Mouse (Mus musculus) forebrain, embryonic 16.5 days (tissue): ENCODE measurements at regions not wholly inside any gene's neighbourhood (a gene's known extent, or its start where the extent isn't known, plus 50 kb on each side); places are given as distances from the start of the nearest gene placed in this dataset.

ENCODE experiments used
- ATAC-seq: fragments of 200-750 bp; cut with Nextera tagmentation; 2 replicates; pipeline ENCODE4 v1.8.0; 2017; ENCODE audit warnings: mild to moderate bottlenecking, moderate library complexity
- H3K27ac ChIP-seq: fragments of 300-500 bp; sonication (generic); 2 replicates; pipeline ENCODE4 v1.5.1; 2014; ENCODE audit warnings: low read length, control low read depth
- H3K27me3 ChIP-seq: fragments of 300-500 bp; sonication (generic); replicated peaks from 2 replicates; pipeline ENCODE4 v1.6.1; 2014; ENCODE audit warnings: low read length; ENCODE audit not compliant: control insufficient read depth, insufficient read depth
- H3K36me3 ChIP-seq: fragments of 300-500 bp; sonication (generic); 2 replicates; pipeline ENCODE4 v1.6.1; 2014; ENCODE audit not compliant: control insufficient read depth, insufficient read depth
- H3K4me1 ChIP-seq: fragments of 300-500 bp; sonication (generic); replicated peaks from 2 replicates; pipeline ENCODE4 v1.6.1; 2014; ENCODE audit warnings: low read length; ENCODE audit not compliant: control insufficient read depth, insufficient read depth
- H3K4me2 ChIP-seq: fragments of 300-500 bp; sonication (generic); 2 replicates; pipeline ENCODE4 v1.6.1; 2014; ENCODE audit warnings: mild to moderate bottlenecking, low read length, control low read depth
- H3K4me3 ChIP-seq: fragments of 300-500 bp; sonication (generic); replicated peaks from 2 replicates; pipeline ENCODE4 v1.5.1; 2014; ENCODE audit warnings: mild to moderate bottlenecking, low read length, control low read depth
- H3K9ac ChIP-seq: fragments of 300-500 bp; sonication (generic); replicated peaks from 2 replicates; pipeline ENCODE4 v1.6.1; 2014; ENCODE audit warnings: low read depth, low read length, control low read depth
- H3K9me3 ChIP-seq: fragments of 300-500 bp; sonication (generic); 2 replicates; pipeline ENCODE4 v1.6.1; 2016; ENCODE audit warnings: low read length; ENCODE audit not compliant: control insufficient read depth
- WGBS: fragments of 180-500 bp; shearing (Covaris S2); extraction: QIAGEN DNeasy Blood & Tissue Kit; methylation state at CpG from one replicate; pipeline ENCODE4 v1.1.7; 2014; 5-methylcytosine and 5-hydroxymethylcytosine counted together

DNA sequence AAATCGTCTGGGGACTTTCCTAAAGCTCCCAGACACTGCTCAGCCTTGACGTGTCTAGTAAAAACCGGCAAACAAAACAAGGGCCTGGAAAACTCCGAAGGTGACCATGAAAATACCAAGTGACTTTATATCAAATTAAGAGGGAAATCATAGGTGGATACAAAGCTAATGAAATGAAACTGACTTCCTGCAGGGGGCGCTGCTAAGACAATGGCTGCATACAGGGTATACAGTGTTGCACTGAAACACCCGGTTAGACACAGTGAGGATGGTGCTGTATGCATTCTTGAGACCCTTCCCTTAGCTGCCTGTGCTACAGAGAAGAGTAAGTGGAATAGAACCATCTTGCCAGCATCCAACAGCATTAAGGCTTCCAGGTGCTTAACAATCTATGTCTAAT, 99.7 kb upstream of the Tcerg1l start:
- Histone ChIP-seq H3K4me3 (no peak overlapping the region), H3K9me3 (no peaks in the 10 kb centered on the region), H3K36me3 (no peaks in the 10 kb centered on the region), H3K4me1 (peaks cover 12% of the 10 kb centered on the region), H3K4me2 (no peak overlapping the region), H3K27ac (no peak overlapping the region), H3K27me3 (no peaks in the 10 kb centered on the region), H3K9ac (no peak overlapping the region)
- no peak for ATAC-seq
- 59% methylated on average over 6 of the region's 6 CpGs for WGBS

DNA sequence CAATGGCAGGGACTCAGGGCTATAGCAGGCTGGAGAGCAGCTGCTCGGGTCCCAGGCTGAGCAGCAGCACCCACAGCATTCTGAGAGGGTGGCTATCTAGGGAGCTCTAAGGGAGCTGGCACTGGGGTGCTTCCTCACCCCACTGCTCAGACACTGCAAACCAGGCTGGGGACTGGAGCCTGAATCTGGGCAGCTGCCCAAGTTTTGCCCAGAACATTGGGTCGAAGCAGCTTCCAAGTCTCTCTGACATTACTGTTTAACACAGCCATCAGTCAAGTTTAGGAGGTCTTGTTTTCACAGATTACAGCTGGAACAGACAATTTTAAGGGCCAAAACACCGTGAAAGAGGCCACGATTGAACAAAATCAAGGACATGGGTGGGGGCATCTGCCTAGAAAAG, 96.1 kb upstream of the Tcerg1l start:
- no peaks in the 10 kb centered on the region for H3K36me3 ChIP-seq
- no peaks in the 10 kb centered on the region for H3K27me3 ChIP-seq
- no peak overlapping the region for H3K27ac ChIP-seq
- no peaks in the 10 kb centered on the region for H3K4me1 ChIP-seq
- H3K9ac ChIP-seq, result no peak overlapping the region
- WGBS, result 71% methylated on average over 4 of the region's 4 CpGs
- no peak overlapping the region for H3K4me2 ChIP-seq
- no peak overlapping the region for H3K4me3 ChIP-seq
- ATAC-seq, result no peak
- H3K9me3 ChIP-seq, result no peaks in the 10 kb centered on the region

GRCm38 (mm10) chr7:138492261-138492660, 94.7 kb upstream of the Tcerg1l start:
- Histone ChIP-seq H3K4me2 (no peak overlapping the region), H3K4me3 (no peak overlapping the region), H3K9ac (no peak overlapping the region), H3K4me1 (no peaks in the 10 kb centered on the region), H3K9me3 (no peaks in the 10 kb centered on the region), H3K36me3 (no peaks in the 10 kb centered on the region), H3K27ac (no peak overlapping the region), H3K27me3 (no peaks in the 10 kb centered on the region)
- no peak for ATAC-seq
- 84% methylated on average over 5 of the region's 5 CpGs for WGBS

- H3K9ac ChIP-seq, result no peak overlapping the region
- no peak overlapping the region for H3K4me2 ChIP-seq
- H3K36me3 ChIP-seq, result no peaks in the 10 kb centered on the region
- H3K27ac ChIP-seq, result no peak overlapping the region
- H3K4me1 ChIP-seq, result no peaks in the 10 kb centered on the region
- no peaks in the 10 kb centered on the region for H3K9me3 ChIP-seq
- H3K4me3 ChIP-seq, result no peak overlapping the region
- no peak for ATAC-seq
- H3K27me3 ChIP-seq, result no peaks in the 10 kb centered on the region
- 82% methylated on average over 2 of the region's 2 CpGs for WGBS
Observed at GRCm38 (mm10) chr7:138489471-138489870, 91.9 kb upstream of the Tcerg1l start.

- no peak overlapping the region for H3K4me3 ChIP-seq
- H3K27me3 ChIP-seq, result no peaks in the 10 kb centered on the region
- WGBS, result 74% methylated on average over 3 of the region's 3 CpGs
- H3K9ac ChIP-seq, result no peak overlapping the region
- H3K4me2 ChIP-seq, result no peak overlapping the region
- H3K4me1 ChIP-seq, result no peaks in the 10 kb centered on the region
- no peaks in the 10 kb centered on the region for H3K9me3 ChIP-seq
- no peak overlapping the region for H3K27ac ChIP-seq
- H3K36me3 ChIP-seq, result no peaks in the 10 kb centered on the region
- ATAC-seq, result no peak
Observed at GRCm38 (mm10) chr7:138488201-138488720, 90.7 kb upstream of the Tcerg1l start.

DNA sequence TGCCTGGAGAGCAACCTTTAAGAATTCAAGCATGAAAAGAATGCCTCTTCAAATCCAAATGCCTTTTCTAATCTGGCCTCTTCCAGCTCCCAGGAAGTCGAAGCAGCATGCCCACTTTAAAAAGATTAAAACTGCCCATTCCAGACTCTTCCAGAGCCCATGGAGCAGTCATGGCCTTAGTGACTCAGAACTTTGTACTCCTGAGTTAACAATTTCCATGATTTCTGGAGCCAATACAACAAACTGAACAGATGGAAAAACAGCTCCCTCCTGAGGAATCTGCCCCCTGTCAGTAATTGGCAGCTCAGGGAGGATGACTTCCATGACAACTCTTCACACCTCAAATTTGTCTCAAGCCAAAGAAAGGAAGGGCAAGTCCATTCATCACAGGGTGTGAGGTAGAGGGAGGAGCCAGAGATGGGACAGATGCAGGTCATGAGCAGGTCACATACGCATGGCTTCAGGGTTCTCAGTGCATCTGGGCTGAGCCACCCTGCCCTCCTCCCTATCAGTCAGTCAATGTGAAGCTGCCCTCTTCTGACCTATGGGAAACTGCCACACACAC, 75.4 kb upstream of the Tcerg1l start:
- Histone ChIP-seq H3K27me3 (no peaks in the 10 kb centered on the region), H3K9me3 (no peaks in the 10 kb centered on the region), H3K9ac (no peak overlapping the region), H3K4me1 (no peaks in the 10 kb centered on the region), H3K4me2 (no peak overlapping the region), H3K27ac (no peak overlapping the region), H3K4me3 (no peak overlapping the region), H3K36me3 (no peaks in the 10 kb centered on the region)
- WGBS, result 69% methylated on average over 2 of the region's 2 CpGs
- ATAC-seq, result no peak

- Histone ChIP-seq H3K4me1 (no peaks in the 10 kb centered on the region), H3K27me3 (no peaks in the 10 kb centered on the region), H3K4me2 (no peak overlapping the region), H3K9ac (no peak overlapping the region), H3K36me3 (no peaks in the 10 kb centered on the region), H3K9me3 (no peaks in the 10 kb centered on the region), H3K4me3 (no peak overlapping the region), H3K27ac (no peak overlapping the region)
- ATAC-seq, result no peak
- WGBS, result 80% methylated on average over 5 of the region's 5 CpGs
Observed at GRCm38 (mm10) chr7:138472371-138472770, 74.8 kb upstream of the Tcerg1l start.

DNA sequence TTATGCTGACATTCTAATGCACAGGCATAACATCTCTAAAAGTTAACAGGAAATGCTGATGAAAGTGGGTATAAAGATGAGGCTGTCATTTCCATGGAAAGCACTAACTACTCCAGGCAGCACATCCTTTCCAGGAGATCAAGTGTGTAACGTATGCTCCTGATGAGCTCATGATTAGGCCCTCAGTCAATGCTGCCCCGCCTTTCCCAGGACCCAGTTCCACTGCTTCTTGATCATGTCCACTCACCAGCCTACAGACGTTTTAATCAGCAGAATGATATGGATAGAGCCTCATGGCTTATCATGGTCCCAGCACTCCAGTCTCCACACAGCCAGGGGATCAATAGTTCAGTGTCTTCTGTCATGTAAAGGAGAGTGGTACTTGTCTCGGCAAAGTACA, 71.7 kb upstream of the Tcerg1l start:
- H3K4me3 ChIP-seq, result no peak overlapping the region
- H3K9ac ChIP-seq, result no peak overlapping the region
- no peak overlapping the region for H3K27ac ChIP-seq
- no peaks in the 10 kb centered on the region for H3K27me3 ChIP-seq
- H3K36me3 ChIP-seq, result no peaks in the 10 kb centered on the region
- 82% methylated on average over 4 of the region's 4 CpGs for WGBS
- H3K4me2 ChIP-seq, result no peak overlapping the region
- ATAC-seq, result no peak
- no peaks in the 10 kb centered on the region for H3K9me3 ChIP-seq
- no peaks in the 10 kb centered on the region; the same call in 1 of the 2 replicates for H3K4me1 ChIP-seq

DNA sequence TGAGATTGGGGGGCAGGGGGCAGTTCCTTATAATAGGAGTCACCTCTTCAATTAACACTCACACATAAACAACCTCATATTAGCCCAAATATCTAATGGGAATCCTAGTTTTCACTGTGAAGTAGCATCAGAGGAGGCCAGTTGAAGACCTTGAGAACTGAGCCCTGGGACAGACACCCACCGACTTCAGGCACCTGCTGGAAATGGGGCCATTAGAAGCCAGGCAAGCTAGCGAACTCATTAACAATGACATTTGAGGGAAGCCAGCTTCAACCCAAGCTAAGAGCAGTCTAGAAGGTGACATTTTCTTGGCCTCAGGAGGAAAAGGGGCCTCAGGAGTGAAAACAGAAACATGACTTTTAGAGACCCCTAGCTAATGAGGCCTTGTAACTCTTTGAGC, 70.9 kb upstream of the Tcerg1l start:
- Histone ChIP-seq H3K9ac (no peak overlapping the region), H3K4me3 (no peak overlapping the region), H3K27me3 (no peaks in the 10 kb centered on the region), H3K27ac (no peak overlapping the region), H3K9me3 (no peaks in the 10 kb centered on the region), H3K36me3 (no peaks in the 10 kb centered on the region), H3K4me2 (no peak overlapping the region), H3K4me1 (no peaks in the 10 kb centered on the region; the same call in 1 of the 2 replicates)
- ATAC-seq, result no peak
- WGBS, result 77% methylated on average over 2 of the region's 2 CpGs

DNA sequence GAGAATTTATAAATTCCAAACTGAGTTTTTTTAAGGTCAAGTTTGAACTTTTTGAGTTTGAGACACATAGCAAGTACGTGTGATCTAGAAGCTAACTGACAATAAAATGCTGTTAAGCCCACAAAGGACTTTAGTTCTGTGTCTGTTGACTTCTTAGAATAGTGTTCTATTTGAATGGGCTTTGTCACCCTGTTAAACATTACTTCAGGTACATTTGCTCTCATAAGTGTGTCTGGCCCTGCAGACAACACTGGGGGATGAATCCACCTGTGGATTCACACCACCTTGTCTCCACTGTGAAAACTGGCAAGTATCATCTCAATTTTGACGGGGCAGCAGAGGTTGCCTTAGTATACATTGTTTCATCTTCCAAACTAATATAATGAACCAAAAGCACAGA, 70.5 kb upstream of the Tcerg1l start:
- Histone ChIP-seq H3K36me3 (no peaks in the 10 kb centered on the region), H3K4me3 (no peak overlapping the region), H3K9me3 (no peaks in the 10 kb centered on the region), H3K4me2 (no peak overlapping the region), H3K4me1 (no peaks in the 10 kb centered on the region; the same call in 1 of the 2 replicates), H3K27me3 (no peaks in the 10 kb centered on the region), H3K27ac (no peak overlapping the region), H3K9ac (no peak overlapping the region)
- ATAC-seq, result no peak
- WGBS, result 81% methylated on average over 2 of the region's 2 CpGs
